Mouse (Mus musculus): ENCODE measurements around the gene Atg2b.

The Atg2b gene

DNA sequence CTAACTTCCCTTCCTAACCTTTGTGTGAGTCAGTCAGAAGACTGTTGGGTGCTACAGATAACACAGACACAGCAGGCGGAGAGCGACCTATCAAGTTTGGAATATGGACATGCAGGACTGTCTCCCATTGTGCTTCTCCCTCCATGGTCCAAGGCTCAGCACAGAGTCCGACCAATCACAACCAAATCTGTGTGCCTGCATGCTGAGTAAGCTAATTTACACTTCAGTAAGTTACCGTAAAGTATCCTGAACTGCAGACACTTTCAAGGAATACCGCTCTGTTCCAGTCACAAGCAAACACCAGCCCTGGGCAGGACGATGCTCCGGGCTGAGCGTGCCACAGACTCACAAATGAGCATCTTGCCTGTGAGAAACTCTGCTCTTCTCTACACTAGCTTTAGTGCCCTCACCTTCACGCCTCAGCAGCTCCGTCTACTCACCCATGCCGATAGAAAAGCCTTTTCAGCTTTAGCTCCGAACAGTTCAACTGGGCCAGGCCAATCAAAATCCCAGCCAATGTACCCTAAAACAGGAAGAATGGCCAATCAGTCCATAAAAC, 62.0 kb downstream of the Atg2b start:
- no peak for TF ChIP-seq GATA4 (IDR thresholded peaks at IDR 0.05; ENCODE audit: insufficient replicate concordance, low read length)

- no peak for TF ChIP-seq GATA4 (IDR thresholded peaks at IDR 0.05; ENCODE audit: insufficient replicate concordance, low read length)
These were observed 63.0 kb downstream of the Atg2b start for GRCm38 (mm10) chr12:105622048-105622447.

GRCm38 (mm10) chr12:105613559-105613958, 71.5 kb downstream of the Atg2b start:
- TF ChIP-seq GATA4 (IDR thresholded peaks at IDR 0.05; ENCODE audit: insufficient replicate concordance, low read length): no peak

- no peak for TF ChIP-seq GATA4 (IDR thresholded peaks at IDR 0.05; ENCODE audit: insufficient replicate concordance, low read length)
These were observed 73.3 kb downstream of the Atg2b start for GRCm38 (mm10) chr12:105611748-105612147.

GRCm38 (mm10) chr12:105611045-105611444, 74.0 kb downstream of the Atg2b start:
- TF ChIP-seq GATA4 (IDR thresholded peaks at IDR 0.05; ENCODE audit: insufficient replicate concordance, low read length): no peak

DNA sequence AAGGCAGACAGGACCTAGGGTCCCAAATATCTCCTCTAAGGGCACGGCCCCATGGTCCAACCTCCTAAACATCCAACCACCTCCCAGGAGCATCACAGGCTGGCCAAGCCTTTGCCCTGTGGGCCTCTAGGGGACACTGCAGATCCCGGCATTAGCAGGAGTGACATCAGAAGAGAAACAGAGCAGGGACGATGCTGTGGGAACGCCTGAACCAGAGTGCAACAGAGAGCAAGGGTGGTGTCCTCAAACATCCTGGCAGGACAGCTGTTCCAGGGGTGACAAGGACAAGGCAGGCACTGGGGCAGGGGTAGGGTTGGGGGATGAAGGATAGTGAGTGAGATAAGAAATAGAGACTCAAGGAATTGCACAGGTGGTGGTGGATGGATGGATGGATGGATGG, 78.1 kb downstream of the Atg2b start:
- no peak for TF ChIP-seq GATA4 (IDR thresholded peaks at IDR 0.05; ENCODE audit: insufficient replicate concordance, low read length)

DNA sequence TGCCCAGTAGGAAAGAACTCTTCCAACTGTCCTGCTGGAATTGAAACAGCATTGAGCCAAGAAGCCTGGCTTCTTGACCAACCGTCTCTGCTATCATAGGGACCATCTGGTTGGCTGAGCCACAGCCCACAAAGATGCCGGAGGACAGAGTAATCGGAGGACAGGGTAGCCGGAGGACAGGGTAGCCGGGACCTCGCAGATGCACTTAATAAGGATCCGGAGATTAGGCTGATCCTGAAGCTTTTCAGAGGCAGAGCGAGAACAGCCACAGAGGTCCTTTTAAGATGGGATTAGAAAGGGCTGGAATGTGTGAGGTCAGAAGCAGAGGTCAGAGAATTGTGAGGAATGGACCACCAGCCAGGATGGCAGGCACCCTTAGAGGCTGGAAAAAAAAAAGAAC, 79.8 kb downstream of the Atg2b start:
- TF ChIP-seq GATA4 (IDR thresholded peaks at IDR 0.05; ENCODE audit: insufficient replicate concordance, low read length): no peak

DNA sequence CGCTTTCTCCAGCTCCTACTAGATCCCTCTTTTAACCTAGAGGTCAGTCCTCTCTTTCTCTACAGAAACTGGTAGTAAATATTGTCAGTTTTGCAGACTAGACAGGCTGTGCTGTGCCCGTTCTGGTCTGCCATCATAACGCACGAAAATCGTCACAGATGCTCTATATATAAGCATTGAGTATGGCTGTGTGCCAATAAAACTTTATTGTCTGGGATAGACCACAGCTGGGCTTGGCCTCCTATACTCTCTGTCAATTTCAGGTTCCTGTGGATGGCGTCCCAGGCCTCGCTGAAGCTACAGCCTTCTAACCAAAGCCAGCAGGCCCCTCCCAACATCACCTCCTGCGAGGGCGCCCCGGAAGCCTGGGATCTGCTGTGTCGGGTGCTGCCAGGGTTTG, 81.1 kb downstream of the Atg2b start:
- no peak for TF ChIP-seq GATA4 (IDR thresholded peaks at IDR 0.05; ENCODE audit: insufficient replicate concordance, low read length)

GRCm38 (mm10) chr12:105602581-105603210, 82.3 kb downstream of the Atg2b start, which contains the start of gene Bdkrb1:
Gene Bdkrb1, plus strand, starts transcription at chr12:105603085.
- TF ChIP-seq GATA4 (IDR thresholded peaks at IDR 0.05; ENCODE audit: insufficient replicate concordance, low read length): no peak

DNA sequence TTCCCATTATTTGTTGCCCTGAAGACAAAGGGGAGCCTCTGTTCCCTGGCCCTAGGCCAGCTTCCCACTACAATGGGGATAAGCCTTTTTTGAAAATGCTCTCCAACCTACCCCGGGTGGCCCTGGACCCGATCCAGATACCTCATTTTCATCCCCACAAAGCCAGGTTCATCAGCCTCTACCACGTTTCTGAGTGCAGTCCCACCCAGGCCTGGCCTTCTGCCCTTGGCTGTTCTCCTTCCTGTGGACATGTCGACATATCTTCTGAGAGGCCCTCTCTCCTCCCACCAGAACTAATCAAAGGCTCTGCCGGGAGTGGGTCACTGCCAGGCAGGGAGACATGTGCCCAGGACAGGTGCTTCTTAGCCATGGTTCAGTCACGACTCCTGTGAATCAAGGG, 83.4 kb downstream of the Atg2b start:
- TF ChIP-seq GATA4 (IDR thresholded peaks at IDR 0.05; ENCODE audit: insufficient replicate concordance, low read length): no peak

DNA sequence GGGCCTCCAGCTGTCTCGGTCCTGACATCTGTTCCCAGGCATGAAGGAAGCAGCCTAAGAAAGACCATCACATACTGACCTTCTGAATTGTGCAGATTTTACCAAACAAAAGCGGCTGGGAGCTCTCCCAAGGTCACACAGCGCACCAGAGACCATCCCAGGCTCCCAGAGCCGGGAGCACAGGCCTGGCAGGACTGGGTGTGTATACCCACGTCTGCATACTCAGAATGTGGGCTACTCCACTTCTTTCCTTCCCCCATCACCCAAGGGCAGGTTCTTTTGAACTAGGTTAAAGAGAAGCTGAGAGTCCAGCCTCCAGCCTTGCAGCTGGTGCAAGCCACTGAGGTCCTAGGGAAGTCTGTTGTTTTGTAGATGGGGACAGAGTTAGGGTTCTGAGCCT, 85.9 kb downstream of the Atg2b start:
- no peak for TF ChIP-seq GATA4 (IDR thresholded peaks at IDR 0.05; ENCODE audit: insufficient replicate concordance, low read length)

- no peak for TF ChIP-seq GATA4 (IDR thresholded peaks at IDR 0.05; ENCODE audit: insufficient replicate concordance, low read length)
These were observed 86.5 kb downstream of the Atg2b start for GRCm38 (mm10) chr12:105598503-105598902.

DNA sequence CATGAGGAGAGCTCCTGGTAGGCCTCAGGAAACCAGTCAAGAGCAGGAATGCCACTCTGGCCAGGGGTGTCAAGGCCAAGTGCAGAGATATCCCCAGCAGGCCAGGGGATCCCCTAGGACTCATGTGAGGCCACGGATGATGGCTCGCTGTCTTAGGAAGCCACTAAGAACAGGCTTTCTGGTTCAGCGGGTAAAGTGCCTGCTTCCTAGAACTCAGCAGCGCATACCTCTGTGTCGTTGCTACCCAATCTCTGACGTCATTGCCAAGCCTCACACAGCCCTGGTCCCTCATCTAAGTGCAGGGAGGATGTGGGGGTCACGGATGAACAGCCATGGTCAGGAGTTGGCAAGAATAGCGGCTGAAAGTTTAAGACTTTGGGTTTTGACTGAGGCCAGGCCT, 87.9 kb downstream of the Atg2b start:
- TF ChIP-seq GATA4 (IDR thresholded peaks at IDR 0.05; ENCODE audit: insufficient replicate concordance, low read length): no peak

- TF ChIP-seq GATA4 (IDR thresholded peaks at IDR 0.05; ENCODE audit: insufficient replicate concordance, low read length): no peak
These were observed 91.5 kb downstream of the Atg2b start for GRCm38 (mm10) chr12:105593471-105593870.

- TF ChIP-seq GATA4 (IDR thresholded peaks at IDR 0.05; ENCODE audit: insufficient replicate concordance, low read length): no peak
These were observed 92.7 kb downstream of the Atg2b start for GRCm38 (mm10) chr12:105592361-105592761.

DNA sequence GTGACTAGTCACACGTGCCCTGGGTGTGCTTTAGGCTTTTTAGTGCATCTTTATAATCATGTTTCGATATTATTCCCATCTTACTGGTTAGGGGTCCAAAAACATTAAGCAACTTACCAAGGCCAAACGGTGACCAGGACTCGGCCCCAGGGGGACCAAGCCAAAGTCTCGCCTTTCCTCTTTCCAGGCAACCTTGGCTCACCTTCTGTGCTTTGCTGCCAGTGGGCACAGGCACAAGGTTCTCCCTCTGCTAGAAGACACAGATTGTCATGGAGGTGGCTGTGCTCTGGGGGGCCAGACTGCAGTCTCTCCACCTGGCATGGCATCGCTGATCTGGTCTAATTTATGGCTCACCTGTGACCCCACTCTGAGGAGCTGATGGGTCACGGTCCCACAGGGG, 94.2 kb downstream of the Atg2b start:
- TF ChIP-seq GATA4 (IDR thresholded peaks at IDR 0.05; ENCODE audit: insufficient replicate concordance, low read length): no peak

DNA sequence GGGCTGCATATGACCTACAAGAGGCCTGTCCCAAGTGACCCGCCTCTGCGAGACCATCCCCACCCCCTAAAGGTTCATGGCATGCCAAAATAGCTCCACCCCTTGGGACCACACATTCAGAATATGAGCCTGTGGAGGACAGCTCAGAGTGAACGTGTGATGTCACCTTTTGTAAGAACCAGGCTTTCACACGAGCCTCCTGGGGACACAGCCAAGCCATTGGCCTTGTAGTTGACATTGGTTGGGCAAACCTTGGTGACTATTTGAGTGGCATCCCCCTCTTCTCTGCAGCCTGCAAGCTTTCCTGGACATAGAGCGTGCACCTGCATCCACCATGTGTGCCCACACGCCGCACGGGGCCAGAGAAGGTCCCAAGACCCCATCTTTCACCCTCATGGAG, 97.5 kb downstream of the Atg2b start:
- TF ChIP-seq GATA4 (IDR thresholded peaks at IDR 0.05; ENCODE audit: insufficient replicate concordance, low read length): no peak

All from liver, adult (tissue).